Mouse (Mus musculus): ENCODE measurements at regions not wholly inside any gene's neighbourhood (a gene's known extent, or its start where the extent isn't known, plus 50 kb on each side); places are given as distances from the start of the nearest gene placed in this dataset.

DNA sequence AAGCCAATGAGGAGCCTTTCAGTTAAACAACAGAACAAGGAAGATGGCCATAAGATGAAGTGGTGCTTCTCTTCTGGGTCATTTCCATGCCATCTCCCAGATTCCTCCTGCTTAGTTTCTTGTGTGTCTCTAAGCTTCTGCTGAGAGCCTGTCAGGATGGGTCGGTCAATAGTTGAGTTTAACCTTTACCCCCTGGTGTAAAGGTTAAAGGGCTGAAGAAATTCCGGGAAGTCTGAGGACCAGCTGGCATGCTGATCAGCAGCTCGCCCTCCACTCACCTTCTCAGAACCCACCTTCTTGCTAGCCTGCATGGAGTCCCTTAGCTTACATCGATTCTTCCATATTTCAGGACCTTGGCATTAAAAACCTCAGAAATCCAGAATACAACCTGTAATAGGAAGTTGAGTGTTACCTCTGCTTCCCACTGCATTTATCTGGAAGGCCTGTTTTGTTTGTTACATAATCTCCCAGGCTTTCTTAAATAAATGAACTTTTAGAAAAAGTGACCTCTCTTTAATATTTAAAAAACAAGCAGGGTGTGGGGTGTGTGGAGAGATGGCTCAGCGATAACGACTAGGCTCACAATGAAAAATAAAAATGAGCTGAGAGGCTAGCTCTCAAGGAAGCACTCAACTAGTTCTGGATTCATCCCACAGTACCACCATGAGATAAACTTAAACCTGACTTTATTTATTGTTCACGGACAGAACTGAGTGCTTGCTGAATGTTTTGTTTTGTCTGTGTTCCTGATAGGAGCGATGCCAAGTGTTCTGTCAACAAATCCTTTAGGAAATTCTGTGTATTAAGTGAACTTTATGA, 225.9 kb upstream of the Arrdc4 start:
- TF ChIP-seq POLR2A (IDR thresholded peaks at IDR 0.05; ENCODE audit: low read depth, low read length): no peak
- TF ChIP-seq CTCF (IDR thresholded peaks at IDR 0.05; ENCODE audit: borderline replicate concordance, insufficient read depth, low read length): no peak
- Histone ChIP-seq H3K27ac (ENCODE audit: insufficient read depth, low read length) (no peak overlapping the region), H3K4me3 (ENCODE audit: insufficient read depth, low read length) (no peak overlapping the region), H3K4me1 (ENCODE audit: control insufficient read depth, insufficient read depth, low read length) (no peaks in the 10 kb centered on the region)

DNA sequence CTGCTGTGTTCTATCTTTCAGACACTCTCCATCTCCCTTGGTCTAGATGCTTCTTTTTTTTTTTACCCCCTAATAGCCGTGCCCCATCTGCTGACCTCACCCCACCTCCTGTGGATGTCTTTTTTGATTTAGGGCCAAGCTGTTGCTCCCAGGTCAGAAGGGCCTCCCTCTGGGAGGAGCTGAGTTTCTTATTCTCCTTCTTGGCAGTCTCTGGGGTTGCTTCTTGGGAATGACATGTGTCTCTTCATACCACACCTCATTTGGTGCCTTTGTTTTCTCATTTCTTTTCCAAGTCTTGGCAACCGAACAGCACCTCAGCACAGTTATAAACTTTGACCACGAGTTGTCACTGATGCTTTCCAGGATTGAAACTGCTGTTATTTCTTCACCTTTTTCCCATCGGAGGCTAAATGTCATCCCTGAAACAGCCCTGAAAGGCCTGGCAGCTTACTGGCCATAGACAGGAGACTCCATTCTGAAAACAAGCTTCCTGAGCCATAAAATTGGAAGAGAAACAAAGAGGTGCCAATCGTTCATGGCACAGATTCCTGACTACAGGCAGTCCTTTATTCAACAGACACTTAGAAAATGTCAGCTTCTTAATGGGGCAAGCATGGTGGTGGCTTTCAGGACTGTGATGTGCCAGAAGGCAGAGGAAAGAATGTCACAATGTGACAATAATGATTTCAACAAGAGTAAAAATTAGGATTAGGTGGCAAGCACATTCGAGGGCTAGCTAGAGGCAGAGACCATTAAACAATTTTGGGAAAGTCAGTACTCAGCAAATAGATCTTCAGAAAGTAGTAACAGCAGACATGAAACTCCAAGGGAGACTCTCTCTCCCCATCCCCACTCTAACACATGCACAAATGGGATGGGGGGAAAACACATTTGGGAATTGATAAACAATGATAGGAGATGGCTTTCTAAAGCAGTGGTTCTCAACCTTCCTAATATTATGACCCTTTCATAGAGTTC, 197.1 kb upstream of the Arrdc4 start:
- Histone ChIP-seq H3K4me3 (ENCODE audit: insufficient read depth, low read length) (no peak overlapping the region), H3K4me1 (ENCODE audit: control insufficient read depth, insufficient read depth, low read length) (no peaks in the 10 kb centered on the region), H3K27ac (ENCODE audit: insufficient read depth, low read length) (no peak overlapping the region)
- TF ChIP-seq POLR2A (IDR thresholded peaks at IDR 0.05; ENCODE audit: low read depth, low read length) (no peak), CTCF (IDR thresholded peaks at IDR 0.05; ENCODE audit: borderline replicate concordance, insufficient read depth, low read length) (no peak)

DNA sequence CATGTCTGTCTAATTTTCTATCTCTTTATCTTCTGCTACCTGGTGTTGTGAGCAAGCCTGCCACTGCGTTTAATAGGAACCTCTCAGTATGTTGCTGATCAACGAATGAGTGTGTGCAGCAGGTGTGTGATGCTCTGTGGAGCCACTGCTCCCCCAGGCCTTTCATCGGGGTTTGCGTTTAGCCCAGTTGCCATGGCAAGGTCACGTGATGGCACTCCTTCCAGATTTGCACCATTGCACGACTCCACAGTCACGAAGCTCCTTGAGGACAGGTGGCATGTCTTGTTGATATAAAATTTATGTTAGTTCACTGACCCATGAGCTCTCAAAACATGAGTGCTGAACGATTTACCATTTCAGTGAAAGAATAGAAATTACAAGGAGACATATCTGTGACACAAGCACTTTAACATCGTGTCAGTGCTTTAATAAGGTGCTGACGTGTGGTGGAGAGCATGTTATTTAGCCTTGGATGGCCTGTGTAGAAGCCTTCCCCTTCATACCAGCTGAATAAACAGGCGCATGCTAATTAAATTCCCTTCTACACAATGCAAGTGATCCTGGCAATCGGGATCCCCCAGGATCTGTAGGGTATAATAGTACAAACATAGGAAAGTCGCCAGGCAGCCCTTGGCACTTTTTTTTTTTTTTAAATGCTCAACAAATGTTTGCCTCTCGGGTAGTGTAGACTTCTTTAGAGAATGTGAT, 181.7 kb upstream of the Arrdc4 start:
- Histone ChIP-seq H3K27ac (ENCODE audit: insufficient read depth, low read length) (no peak overlapping the region), H3K4me1 (ENCODE audit: control insufficient read depth, insufficient read depth, low read length) (no peaks in the 10 kb centered on the region), H3K4me3 (ENCODE audit: insufficient read depth, low read length) (no peak overlapping the region)
- TF ChIP-seq CTCF (IDR thresholded peaks at IDR 0.05; ENCODE audit: borderline replicate concordance, insufficient read depth, low read length) (no peak), POLR2A (IDR thresholded peaks at IDR 0.05; ENCODE audit: low read depth, low read length) (no peak)

DNA sequence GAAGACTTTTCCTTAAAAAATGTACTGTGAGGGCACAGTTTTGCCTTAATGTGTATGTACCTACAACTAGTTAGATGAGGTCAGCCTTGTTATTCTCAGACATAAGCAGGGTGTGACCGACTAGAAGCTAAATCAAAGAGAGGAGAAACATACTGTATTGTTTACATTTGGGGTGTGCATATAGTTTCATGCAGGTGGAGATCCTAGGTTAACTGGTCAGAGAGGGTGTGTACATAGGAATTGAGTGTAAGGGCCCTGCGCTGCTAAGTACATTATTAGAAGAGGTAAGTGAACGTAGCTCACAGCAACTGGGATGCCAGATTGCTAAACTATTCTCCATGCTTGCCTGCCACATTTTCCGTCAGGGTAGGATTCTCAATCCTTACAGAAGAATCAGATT, 180.6 kb upstream of the Arrdc4 start:
- TF ChIP-seq POLR2A (IDR thresholded peaks at IDR 0.05; ENCODE audit: low read depth, low read length): no peak
- no peak for TF ChIP-seq CTCF (IDR thresholded peaks at IDR 0.05; ENCODE audit: borderline replicate concordance, insufficient read depth, low read length)
- no peak overlapping the region for H3K27ac ChIP-seq (ENCODE audit: insufficient read depth, low read length)
- no peaks in the 10 kb centered on the region for H3K4me1 ChIP-seq (ENCODE audit: control insufficient read depth, insufficient read depth, low read length)
- H3K4me3 ChIP-seq (ENCODE audit: insufficient read depth, low read length): no peak overlapping the region

DNA sequence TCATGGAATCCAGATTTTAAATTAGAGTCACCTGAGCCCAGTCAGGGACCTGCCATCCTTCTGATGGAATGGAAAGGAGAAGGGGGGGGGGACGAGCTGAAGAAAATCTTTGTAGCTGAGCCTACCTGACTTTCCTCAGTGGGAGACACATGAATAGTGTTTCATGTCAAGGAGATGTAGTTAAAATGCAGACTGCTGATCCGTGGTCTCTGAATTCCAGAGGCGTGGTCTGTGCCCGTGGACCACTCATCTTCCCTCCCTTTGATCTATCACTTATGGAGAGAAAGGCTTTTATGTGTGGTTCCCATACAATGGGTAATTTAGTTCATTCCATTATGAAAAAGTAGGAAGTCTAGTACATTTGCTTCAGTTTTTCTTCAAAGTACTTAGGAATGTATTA, 176.6 kb upstream of the Arrdc4 start:
- TF ChIP-seq POLR2A (IDR thresholded peaks at IDR 0.05; ENCODE audit: low read depth, low read length) (no peak), CTCF (IDR thresholded peaks at IDR 0.05; ENCODE audit: borderline replicate concordance, insufficient read depth, low read length) (no peak)
- no peak overlapping the region for H3K4me3 ChIP-seq (ENCODE audit: insufficient read depth, low read length)
- no peak overlapping the region for H3K27ac ChIP-seq (ENCODE audit: insufficient read depth, low read length)
- no peaks in the 10 kb centered on the region for H3K4me1 ChIP-seq (ENCODE audit: control insufficient read depth, insufficient read depth, low read length)

DNA sequence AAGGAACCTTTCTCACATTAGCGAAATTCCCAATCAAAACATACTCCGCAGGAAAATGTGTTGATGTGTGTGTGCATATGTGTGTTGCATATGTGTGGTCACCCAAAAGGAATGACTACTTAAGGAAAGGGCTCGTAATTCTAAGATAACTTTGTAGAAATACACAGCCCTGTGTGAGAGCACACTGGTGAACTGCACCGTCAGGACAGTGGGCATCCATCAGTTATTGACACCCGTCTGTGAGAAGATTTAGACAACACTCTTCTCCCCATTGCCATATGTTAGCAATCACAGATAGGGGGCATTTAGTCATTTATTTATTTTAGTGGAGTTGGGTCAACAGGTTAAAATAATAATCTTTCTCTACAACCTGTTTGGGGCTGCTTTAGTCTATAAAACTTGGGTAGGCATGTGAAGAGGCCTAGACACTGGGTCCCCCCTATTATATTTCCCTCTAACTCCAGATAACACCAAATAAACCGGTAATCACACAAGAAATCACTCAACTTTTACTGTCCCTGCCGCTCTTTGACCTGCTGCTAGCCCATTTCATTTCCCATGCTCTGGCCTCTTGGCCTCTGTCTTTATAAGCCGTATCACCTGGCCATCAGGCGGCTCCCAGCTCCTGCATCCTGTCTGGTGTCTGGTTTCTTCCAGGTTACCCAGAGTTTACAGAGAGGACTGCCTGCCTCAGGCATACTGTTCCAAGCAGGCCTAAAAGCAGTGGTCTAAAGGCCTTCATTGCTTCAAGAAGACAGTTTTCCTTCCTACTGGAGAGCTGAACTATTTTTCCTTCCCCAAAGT, 169.8 kb upstream of the Arrdc4 start:
- Histone ChIP-seq H3K4me3 (ENCODE audit: insufficient read depth, low read length) (no peak overlapping the region), H3K27ac (ENCODE audit: insufficient read depth, low read length) (no peak overlapping the region), H3K4me1 (ENCODE audit: control insufficient read depth, insufficient read depth, low read length) (no peaks in the 10 kb centered on the region)
- TF ChIP-seq CTCF (IDR thresholded peaks at IDR 0.05; ENCODE audit: borderline replicate concordance, insufficient read depth, low read length) (no peak), POLR2A (IDR thresholded peaks at IDR 0.05; ENCODE audit: low read depth, low read length) (no peak)

DNA sequence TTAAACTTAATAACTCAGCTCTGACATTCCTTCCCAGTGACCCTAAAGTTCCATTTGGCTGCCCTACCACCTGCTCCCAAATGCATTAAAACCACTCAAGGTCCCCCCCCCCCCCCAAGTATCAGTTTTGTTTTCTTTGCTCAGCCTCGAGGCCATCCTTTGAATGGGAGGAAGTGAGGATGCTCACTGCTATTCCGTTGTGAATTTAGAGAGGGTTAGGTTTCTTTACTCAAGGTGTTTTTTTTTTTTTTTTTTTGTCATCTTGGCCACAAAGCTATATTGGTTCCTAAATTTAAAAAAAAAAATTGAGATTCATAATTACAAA, 168.8 kb upstream of the Arrdc4 start:
- no peak overlapping the region for H3K4me3 ChIP-seq (ENCODE audit: insufficient read depth, low read length)
- H3K4me1 ChIP-seq (ENCODE audit: control insufficient read depth, insufficient read depth, low read length): no peaks in the 10 kb centered on the region

DNA sequence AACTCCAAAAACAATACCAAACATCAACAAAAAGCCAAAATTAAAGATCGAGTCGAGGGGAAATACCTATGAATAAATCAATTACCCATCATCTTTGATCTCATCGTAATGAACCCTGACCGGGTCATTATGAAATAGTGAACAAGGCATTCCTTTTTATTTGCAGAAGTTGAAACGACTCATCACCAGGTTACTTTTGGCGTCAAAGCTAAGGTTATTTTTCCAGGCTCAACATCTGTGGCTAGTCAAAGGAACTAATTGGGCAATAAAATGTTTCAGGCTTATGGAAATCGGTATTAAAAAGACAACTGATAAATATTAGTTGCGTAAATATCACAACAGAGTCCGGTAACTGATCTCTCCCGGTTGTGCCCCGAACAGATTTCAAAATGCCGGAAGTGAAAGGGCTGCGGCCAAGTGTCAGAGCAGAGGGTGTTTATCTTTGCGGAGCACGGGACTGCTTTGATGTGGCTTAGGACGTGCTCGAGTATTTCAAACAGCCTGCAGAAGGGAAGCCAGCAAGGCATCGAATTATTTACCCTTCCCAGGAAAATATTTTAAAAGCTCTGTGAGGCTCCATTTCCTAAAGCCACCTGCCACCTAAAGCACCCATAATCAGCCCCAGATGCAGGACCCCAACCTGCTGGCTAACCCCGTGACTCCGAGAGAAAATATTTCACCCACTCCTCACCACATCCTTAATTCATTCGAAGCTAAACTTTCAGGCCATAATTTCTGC, 168.3 kb upstream of the Arrdc4 start:
- H3K27ac ChIP-seq (ENCODE audit: insufficient read depth, low read length): no peak overlapping the region
- TF ChIP-seq CTCF (IDR thresholded peaks at IDR 0.05; ENCODE audit: borderline replicate concordance, insufficient read depth, low read length) (no peak), POLR2A (IDR thresholded peaks at IDR 0.05; ENCODE audit: low read depth, low read length) (no peak)
- no peaks in the 10 kb centered on the region for H3K4me1 ChIP-seq (ENCODE audit: control insufficient read depth, insufficient read depth, low read length)
- no peak overlapping the region for H3K4me3 ChIP-seq (ENCODE audit: insufficient read depth, low read length)

More for the DNA sequence above, 168.8 kb upstream of the Arrdc4 start:
- TF ChIP-seq POLR2A (IDR thresholded peaks at IDR 0.05; ENCODE audit: low read depth, low read length) (no peak), CTCF (IDR thresholded peaks at IDR 0.05; ENCODE audit: borderline replicate concordance, insufficient read depth, low read length) (no peak)
- no peak overlapping the region for H3K27ac ChIP-seq (ENCODE audit: insufficient read depth, low read length)
